Mouse (Mus musculus) myocyte (in vitro differentiated cells): Measurements from ENCODE around the gene Fbxl5.

Experiments
- E2F4 ChIP-seq: IDR thresholded peaks from one replicate; pipeline ENCODE4 v1.6.1; 2011; ENCODE audit warnings: mild to moderate bottlenecking, control low read depth, moderate library complexity; ENCODE audit not compliant: insufficient read depth
- MAX ChIP-seq: IDR thresholded peaks from one replicate; pipeline ENCODE4 v1.6.1; 2011; ENCODE audit warnings: low read depth, mild to moderate bottlenecking, control low read depth
- MYOD1 ChIP-seq, 3 experiments: IDR thresholded peaks; one replicate each; pipeline ENCODE4 v1.6.1; 2011; ENCODE audit warnings: control low read depth in 2 of 3, low read depth in 2 of 3, mild to moderate bottlenecking in 2 of 3, moderate library complexity in 1 of 3; ENCODE audit not compliant: insufficient read length in 2 of 3, control insufficient read depth in 1 of 3
- MYOG ChIP-seq, 3 experiments: IDR thresholded peaks; one replicate each; pipeline ENCODE4 v1.6.1; 2011; ENCODE audit warnings: control low read depth in 2 of 3, low read depth in 2 of 3, mild to moderate bottlenecking in 2 of 3; ENCODE audit not compliant: insufficient read length in 2 of 3, control insufficient read depth in 1 of 3, insufficient read depth in 1 of 3
- POLR2A ChIP-seq: IDR thresholded peaks from one replicate; pipeline ENCODE4 v1.6.1; 2011; ENCODE audit warnings: low read depth, mild to moderate bottlenecking, control low read depth, moderate library complexity; ENCODE audit not compliant: insufficient read length
- POLR2AphosphoS2 ChIP-seq: IDR thresholded peaks from one replicate; pipeline ENCODE4 v1.6.1; 2011; ENCODE audit warnings: low read depth, control low read depth; ENCODE audit not compliant: insufficient read length
- REST ChIP-seq: IDR thresholded peaks from one replicate; pipeline ENCODE4 v1.6.1; 2011; ENCODE audit warnings: mild to moderate bottlenecking, control low read depth, moderate library complexity; ENCODE audit not compliant: insufficient read depth, insufficient read length
- SRF ChIP-seq: IDR thresholded peaks from one replicate; pipeline ENCODE4 v1.6.1; 2011; ENCODE audit warnings: low read depth; ENCODE audit not compliant: control insufficient read depth, insufficient read length
- TCF12 ChIP-seq: IDR thresholded peaks from one replicate; pipeline ENCODE4 v1.6.1; 2011; ENCODE audit warnings: mild to moderate bottlenecking, control low read depth; ENCODE audit not compliant: poor library complexity, insufficient read depth, severe bottlenecking
- TCF3 ChIP-seq: IDR thresholded peaks from one replicate; pipeline ENCODE4 v1.6.1; 2011; ENCODE audit warnings: low read depth, control low read depth; ENCODE audit not compliant: insufficient read length
- USF1 ChIP-seq: IDR thresholded peaks from one replicate; pipeline ENCODE4 v1.6.1; 2011; ENCODE audit warnings: low read depth, mild to moderate bottlenecking, control low read depth, moderate library complexity

DNA sequence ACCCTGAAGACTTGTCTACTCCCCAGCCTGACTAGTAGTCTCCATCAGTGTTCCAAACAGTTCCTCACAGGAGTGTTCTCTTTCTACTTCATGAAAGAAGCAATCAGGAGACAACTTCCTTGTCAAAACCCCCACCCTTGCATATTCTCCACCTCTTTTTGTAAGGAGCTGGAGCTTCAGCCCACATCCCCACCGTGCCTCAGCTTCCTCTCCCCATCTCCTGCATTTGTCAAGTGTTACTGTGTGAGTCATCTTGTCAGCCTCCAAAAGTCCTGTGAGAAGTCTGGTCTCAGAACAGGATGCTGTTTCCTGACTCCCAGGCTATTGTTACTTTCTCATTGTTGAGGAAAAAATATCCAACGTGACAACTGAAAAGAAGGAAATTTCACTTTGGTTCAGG, 43.9 kb upstream of the Fbxl5 start:
- no peak for TF ChIP-seq POLR2A
- TF ChIP-seq MYOG (IDR thresholded peaks at IDR 0.05; ENCODE audit: control insufficient read depth in 1 of 3, insufficient read depth in 1 of 3, insufficient read length in 2 of 3, low read depth in 2 of 3): no peak
- no peak for TF ChIP-seq POLR2AphosphoS2
- TF ChIP-seq MAX: no peak
- no peak for TF ChIP-seq MYOD1 (IDR thresholded peaks at IDR 0.05; ENCODE audit: control insufficient read depth in 1 of 3, insufficient read length in 2 of 3, low read depth in 2 of 3)
- no peak for TF ChIP-seq SRF
- no peak for TF ChIP-seq E2F4
- no peak for TF ChIP-seq USF1
- TF ChIP-seq TCF12: no peak
- TF ChIP-seq TCF3: no peak
- no peak for TF ChIP-seq REST
